Mouse (Mus musculus): ENCODE results near the gene Smim14. TPM values are rescaled to one million over a fixed set of nuclear protein-coding genes. Genes with fewer than 3 reads are reported as not detected.

Gene Smim14
- total and polyA plus RNA-seq, 2 experiments from 2014 or later: 204 to 238 TPM

DNA sequence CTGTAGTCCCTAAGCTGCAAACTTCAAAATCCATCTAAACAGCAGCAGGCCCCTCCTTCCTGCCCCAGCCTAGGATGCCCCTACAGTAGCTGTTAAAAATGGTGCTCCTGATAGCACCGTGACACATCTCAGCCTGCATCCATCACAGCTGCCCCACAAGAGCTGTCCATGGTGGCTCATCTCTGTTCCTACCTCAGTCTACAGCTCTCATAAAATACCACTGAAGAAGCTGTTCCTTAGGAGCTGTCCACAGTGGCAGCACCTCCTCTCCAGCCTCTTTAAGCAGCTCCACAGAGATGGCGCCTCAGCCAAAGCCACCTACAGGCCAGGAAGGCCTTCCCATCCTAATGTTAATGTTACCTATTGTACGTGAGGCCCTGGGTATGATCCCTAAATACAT, 70.1 kb downstream of the Smim14 start:
- no peak overlapping the region for H3K27ac ChIP-seq (ENCODE audit: low read depth, low read length)
- H3K36me3 ChIP-seq (ENCODE audit: insufficient read depth, low read length): peaks cover 24% of the 10 kb centered on the region
- H3K9ac ChIP-seq (replicated peaks; ENCODE audit: low read length, poor library complexity, severe bottlenecking): no peak overlapping the region
- no peaks in the 10 kb centered on the region for H3K27me3 ChIP-seq (ENCODE audit: insufficient read depth, low read length)
- H3K9me3 ChIP-seq (ENCODE audit: low read length): no peaks in the 10 kb centered on the region
- H3K4me2 ChIP-seq (ENCODE audit: low read depth, low read length, poor library complexity, severe bottlenecking): no peak overlapping the region
- WGBS: 86% methylated on average over 3 of the region's 3 CpGs
- no peak for DNase-seq (ENCODE audit: low spot score)
- no peaks in the 10 kb centered on the region for H3K4me1 ChIP-seq (ENCODE audit: insufficient read depth, low read length)
- H3K4me3 ChIP-seq (ENCODE audit: low read depth, low read length): no peak overlapping the region
- ATAC-seq (ENCODE audit: low FRiP score): no peak
- TF ChIP-seq CTCF (IDR thresholded peaks at IDR 0.05): no peak

DNA sequence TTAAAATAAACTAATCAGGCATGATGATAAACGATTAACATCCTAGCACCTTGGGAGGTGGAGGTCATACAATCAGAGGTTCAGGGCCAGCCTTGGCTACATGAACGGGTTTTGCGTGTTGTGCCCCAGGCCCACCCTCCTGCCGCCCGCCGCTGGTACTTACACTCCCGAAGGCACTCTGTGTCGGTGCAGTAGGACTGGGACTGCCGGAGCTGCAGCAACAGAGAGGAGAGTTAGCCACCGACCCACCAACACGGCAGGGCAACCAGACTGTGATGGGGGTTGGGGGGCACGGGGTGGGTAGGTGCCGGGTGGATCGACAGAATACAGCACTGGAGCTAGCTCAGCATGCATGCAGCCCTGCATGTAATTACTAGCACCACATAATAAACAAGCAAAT, 76.6 kb downstream of the Smim14 start:
- no peak for DNase-seq (ENCODE audit: low spot score)

DNA sequence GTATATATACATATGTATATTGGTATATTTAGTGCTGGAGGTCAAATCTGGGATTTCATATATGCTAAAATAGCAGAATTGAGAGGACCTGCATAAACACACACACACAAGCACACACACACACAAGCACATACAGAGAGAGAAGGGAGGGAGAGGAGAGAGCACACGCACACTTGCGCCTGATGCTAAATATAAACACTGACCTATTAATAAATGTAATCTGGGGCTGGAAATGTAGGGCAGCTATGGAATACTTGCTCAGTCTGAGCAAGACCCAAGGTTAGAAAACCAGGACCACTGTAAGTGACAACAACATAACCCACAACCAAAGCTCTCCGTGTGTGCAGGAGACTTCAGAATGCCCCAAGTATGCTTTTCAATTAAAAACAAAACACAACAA, 77.5 kb downstream of the Smim14 start:
- peaks cover 25% of the 10 kb centered on the region; the same call in 1 of the 2 replicates for H3K36me3 ChIP-seq (ENCODE audit: insufficient read depth, low read length)
- no peak overlapping the region for H3K9ac ChIP-seq (replicated peaks; ENCODE audit: low read length, poor library complexity, severe bottlenecking)
- no peaks in the 10 kb centered on the region for H3K4me1 ChIP-seq (ENCODE audit: insufficient read depth, low read length)
- no peak overlapping the region for H3K4me2 ChIP-seq (ENCODE audit: low read depth, low read length, poor library complexity, severe bottlenecking)
- no peaks in the 10 kb centered on the region for H3K27me3 ChIP-seq (ENCODE audit: insufficient read depth, low read length)
- TF ChIP-seq CTCF (IDR thresholded peaks at IDR 0.05): no peak
- 94% methylated on average over 3 of the region's 3 CpGs for WGBS
- H3K9me3 ChIP-seq (ENCODE audit: low read length): no peaks in the 10 kb centered on the region
- H3K4me3 ChIP-seq (ENCODE audit: low read depth, low read length): no peak overlapping the region
- ATAC-seq (ENCODE audit: low FRiP score) (no peak), DNase-seq (ENCODE audit: low spot score) (no peak)
- no peak overlapping the region for H3K27ac ChIP-seq (ENCODE audit: low read depth, low read length)

More for the DNA sequence above, 76.6 kb downstream of the Smim14 start:
- WGBS: 94% methylated on average over 14 of the region's 14 CpGs
- Histone ChIP-seq H3K9ac (replicated peaks; ENCODE audit: low read length, poor library complexity, severe bottlenecking) (no peak overlapping the region), H3K4me3 (ENCODE audit: low read depth, low read length) (no peak overlapping the region), H3K36me3 (ENCODE audit: insufficient read depth, low read length) (peaks cover 23% of the 10 kb centered on the region; the same call in 1 of the 2 replicates), H3K4me1 (ENCODE audit: insufficient read depth, low read length) (no peaks in the 10 kb centered on the region), H3K27me3 (ENCODE audit: insufficient read depth, low read length) (no peaks in the 10 kb centered on the region), H3K27ac (ENCODE audit: low read depth, low read length) (no peak overlapping the region), H3K9me3 (ENCODE audit: low read length) (no peaks in the 10 kb centered on the region), H3K4me2 (ENCODE audit: low read depth, low read length, poor library complexity, severe bottlenecking) (no peak overlapping the region)
- no peak for ATAC-seq (ENCODE audit: low FRiP score)
- no peak for TF ChIP-seq CTCF (IDR thresholded peaks at IDR 0.05)

DNA sequence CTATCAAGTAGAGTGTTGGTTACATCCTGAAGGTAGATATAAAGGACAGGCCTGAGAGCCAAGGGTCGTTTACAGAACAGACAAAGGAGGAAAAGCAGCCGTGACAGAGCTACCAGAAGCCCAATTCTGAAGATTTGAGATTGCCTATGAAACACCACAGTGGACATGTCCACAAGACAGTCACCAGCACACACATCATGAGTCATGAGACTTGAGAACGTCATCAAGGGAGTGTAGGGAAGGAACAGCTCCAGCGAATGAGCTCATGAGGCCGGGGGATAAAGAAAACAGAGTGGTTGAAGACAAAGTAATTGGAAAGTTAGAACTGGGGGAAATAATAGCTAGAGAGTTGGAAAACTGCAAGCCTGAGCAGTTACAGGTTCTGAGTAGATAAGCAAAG, 79.1 kb downstream of the Smim14 start:
- WGBS: 84% methylated on average over 5 of the region's 5 CpGs
- Histone ChIP-seq H3K4me3 (ENCODE audit: low read depth, low read length) (no peak overlapping the region), H3K4me2 (ENCODE audit: low read depth, low read length, poor library complexity, severe bottlenecking) (no peak overlapping the region), H3K9me3 (ENCODE audit: low read length) (no peaks in the 10 kb centered on the region), H3K36me3 (ENCODE audit: insufficient read depth, low read length) (peaks cover 31% of the 10 kb centered on the region), H3K27ac (ENCODE audit: low read depth, low read length) (no peak overlapping the region), H3K9ac (replicated peaks; ENCODE audit: low read length, poor library complexity, severe bottlenecking) (no peak overlapping the region), H3K27me3 (ENCODE audit: insufficient read depth, low read length) (no peaks in the 10 kb centered on the region), H3K4me1 (ENCODE audit: insufficient read depth, low read length) (no peaks in the 10 kb centered on the region)
- TF ChIP-seq CTCF (IDR thresholded peaks at IDR 0.05): no peak
- ATAC-seq (ENCODE audit: low FRiP score) (no peak), DNase-seq (ENCODE audit: low spot score) (no peak)

DNA sequence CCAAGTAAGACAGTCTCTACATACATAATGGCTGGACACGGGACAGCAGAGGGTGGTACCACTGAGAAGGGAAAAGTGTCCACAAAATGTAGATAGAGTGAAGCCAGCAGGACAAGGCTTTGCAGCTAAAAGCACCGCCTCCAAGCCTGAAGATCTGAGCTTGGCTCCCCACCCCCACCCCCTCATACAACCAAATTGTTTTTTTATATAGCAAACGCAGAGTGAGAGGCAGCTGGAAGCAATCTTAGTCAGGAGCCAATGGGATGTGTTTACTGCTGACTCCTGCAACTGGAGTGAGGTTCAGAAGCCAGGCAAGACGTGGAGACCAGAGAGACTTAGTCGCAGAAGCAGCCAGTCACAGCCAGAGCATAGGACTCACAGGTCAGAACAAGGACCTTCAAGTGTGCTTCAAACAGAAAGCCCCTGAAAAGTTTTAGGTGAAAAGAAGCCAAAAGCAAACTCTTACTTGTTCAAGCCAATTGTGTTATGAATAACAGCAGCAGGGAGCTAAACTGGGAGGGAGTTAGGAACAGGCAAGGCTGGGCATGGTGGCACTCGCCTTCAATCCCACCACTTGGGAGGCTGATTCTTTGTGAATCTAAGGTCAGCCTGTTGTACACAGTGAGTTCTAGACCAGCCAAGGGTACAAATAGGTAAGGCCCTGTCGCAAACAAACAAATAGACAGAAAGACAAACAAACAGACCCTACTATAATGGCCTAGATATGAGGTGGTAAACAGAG, 79.7 kb downstream of the Smim14 start:
- H3K4me1 ChIP-seq (ENCODE audit: insufficient read depth, low read length): no peaks in the 10 kb centered on the region
- H3K27me3 ChIP-seq (ENCODE audit: insufficient read depth, low read length): no peaks in the 10 kb centered on the region
- 68% methylated on average over 7 of the region's 7 CpGs for WGBS
- peaks cover 37% of the 10 kb centered on the region for H3K36me3 ChIP-seq (ENCODE audit: insufficient read depth, low read length)
- DNase-seq (ENCODE audit: low spot score) (no peak), ATAC-seq (ENCODE audit: low FRiP score) (no peak)
- TF ChIP-seq CTCF (IDR thresholded peaks at IDR 0.05): no peak
- no peak overlapping the region for H3K27ac ChIP-seq (ENCODE audit: low read depth, low read length)
- no peak overlapping the region for H3K9ac ChIP-seq (replicated peaks; ENCODE audit: low read length, poor library complexity, severe bottlenecking)
- H3K4me2 ChIP-seq (ENCODE audit: low read depth, low read length, poor library complexity, severe bottlenecking): no peak overlapping the region
- H3K4me3 ChIP-seq (ENCODE audit: low read depth, low read length): no peak overlapping the region
- no peaks in the 10 kb centered on the region for H3K9me3 ChIP-seq (ENCODE audit: low read length)

DNA sequence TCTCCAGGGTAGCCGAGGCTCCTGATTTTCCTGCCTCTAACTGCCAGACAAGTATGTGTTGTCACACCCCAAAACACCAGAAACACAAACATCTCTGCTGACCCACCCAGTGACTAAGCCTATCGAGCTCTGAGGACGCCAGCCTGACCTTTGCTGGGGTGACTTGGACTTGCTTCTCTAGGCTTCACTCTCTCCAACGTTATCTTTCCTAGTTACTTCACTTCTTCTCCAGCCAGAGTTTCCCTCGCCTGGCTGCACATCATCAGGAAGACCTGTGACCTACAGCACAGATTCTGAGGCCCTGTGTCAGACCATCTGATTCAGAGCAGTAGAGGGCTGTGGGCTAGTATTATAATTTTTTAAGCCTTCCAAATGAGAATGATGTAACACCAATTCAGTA, 82.2 kb downstream of the Smim14 start:
- Histone ChIP-seq H3K9me3 (ENCODE audit: low read length) (no peaks in the 10 kb centered on the region), H3K4me3 (ENCODE audit: low read depth, low read length) (no peak overlapping the region), H3K27me3 (ENCODE audit: insufficient read depth, low read length) (no peaks in the 10 kb centered on the region), H3K9ac (replicated peaks; ENCODE audit: low read length, poor library complexity, severe bottlenecking) (no peak overlapping the region), H3K36me3 (ENCODE audit: insufficient read depth, low read length) (peaks cover 31% of the 10 kb centered on the region), H3K4me2 (ENCODE audit: low read depth, low read length, poor library complexity, severe bottlenecking) (no peak overlapping the region), H3K4me1 (ENCODE audit: insufficient read depth, low read length) (no peaks in the 10 kb centered on the region), H3K27ac (ENCODE audit: low read depth, low read length) (no peak overlapping the region)
- ATAC-seq (ENCODE audit: low FRiP score) (no peak), DNase-seq (ENCODE audit: low spot score) (no peak)
- 73% methylated on average over 5 of the region's 5 CpGs for WGBS
- TF ChIP-seq CTCF (IDR thresholded peaks at IDR 0.05): no peak

All from midbrain, postnatal 0 days (tissue).